Mouse (Mus musculus): Measurements from ENCODE around the gene Gm20388.

DNA sequence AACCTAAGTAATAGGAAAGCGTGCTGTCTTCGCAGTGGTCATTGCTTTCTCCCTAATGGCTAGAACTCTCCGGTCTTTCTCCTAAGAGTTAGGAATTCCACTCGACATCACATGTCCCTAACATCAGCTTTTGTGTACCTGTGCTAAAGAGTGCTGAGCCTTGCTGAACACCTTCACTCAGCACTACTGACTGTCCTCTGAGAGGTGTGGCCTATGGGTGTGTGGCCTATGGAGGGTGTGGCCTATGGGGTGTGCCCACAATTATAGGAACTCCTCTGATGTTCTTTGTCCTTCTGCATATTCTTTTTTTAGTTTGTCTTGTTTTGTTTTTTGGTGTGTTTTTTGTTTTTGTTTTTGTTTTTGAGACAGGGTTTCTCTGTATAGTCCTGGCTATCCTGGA is 3835.8 kb downstream of the Gm20388 start:
- TF ChIP-seq CTCF (conservative IDR thresholded peaks at IDR 0.05; ENCODE audit: insufficient read depth, insufficient read length, low read depth, low read length) (no peak), POLR2A (IDR thresholded peaks at IDR 0.05; ENCODE audit: low read depth, low read length) (no peak)

All from kidney, adult 2 months (tissue).